Mouse (Mus musculus): ENCODE measurements around the gene Utrn.

DNA sequence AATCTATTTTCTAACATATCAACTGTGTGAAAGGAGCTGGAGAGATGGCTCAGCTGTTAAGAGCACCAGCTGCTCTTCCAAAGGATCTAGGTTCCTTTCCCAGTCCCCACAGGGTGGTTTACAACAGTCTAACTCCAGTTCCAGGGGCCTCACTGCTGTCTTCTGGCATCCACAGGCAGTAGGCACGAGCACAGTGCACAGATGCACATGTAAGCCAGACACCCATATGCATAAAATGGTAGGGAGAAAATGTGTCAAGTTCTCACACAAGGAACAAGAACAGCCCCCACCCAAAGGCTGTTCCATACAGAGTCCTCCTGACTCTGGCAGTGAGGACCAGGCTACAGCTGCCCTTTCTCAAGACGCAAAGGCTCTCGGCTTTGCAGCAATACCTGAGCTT is 185.1 kb downstream of the Utrn start:
- TF ChIP-seq CTCF (IDR thresholded peaks at IDR 0.05; ENCODE audit: extremely low read depth, insufficient read depth, insufficient read length, insufficient replicate concordance) (no peak), POLR2A (IDR thresholded peaks at IDR 0.05; ENCODE audit: low read depth, low read length) (no peak)

Measured in spleen, adult 2 months (tissue).